18 mouse cellular contexts compared by ENCODE assay signal in the genomic region with DNA sequence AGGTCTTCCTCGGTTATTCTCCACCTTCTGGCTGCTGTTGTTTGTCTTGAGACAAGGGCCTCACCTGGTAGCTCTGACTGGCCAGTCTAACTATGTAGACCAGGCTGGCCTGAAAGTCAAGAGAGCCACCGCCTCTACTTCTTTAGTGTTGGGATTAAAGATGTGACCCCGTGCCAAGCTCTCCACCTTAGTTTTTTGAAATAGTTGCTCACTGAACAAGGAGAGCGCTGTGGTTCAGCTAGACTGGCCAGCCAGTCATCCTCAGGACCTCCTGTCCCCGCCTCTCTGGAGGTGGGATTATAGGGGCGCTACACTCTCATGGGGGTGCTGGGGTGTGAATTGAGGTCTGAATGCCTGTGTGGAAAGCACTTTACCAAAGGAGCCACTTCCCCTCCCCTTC.
"Had no signal": no experiment of that assay in that cellular context is flagged by ENCODE, and none has a peak within 500 bp of the region (broad histone marks: within the 10 kb centered on the region; RNA-seq: fewer than 3 reads in every experiment).

No protein-coding gene starts in this region.

- H3K9ac ChIP-seq: lung, embryonic 14.5 days; midbrain, embryonic 12.5 days; neural tube, embryonic 13.5 days; neural tube, embryonic 15.5 days had no signal

- ATAC-seq: midbrain, embryonic 16.5 days had no signal

- H3K9me3 ChIP-seq: midbrain, embryonic 10.5 days; midbrain, embryonic 12.5 days; neural tube, embryonic 13.5 days; neural tube, embryonic 15.5 days had no signal

- H3K36me3 ChIP-seq: midbrain, embryonic 10.5 days; midbrain, embryonic 12.5 days; neural tube, embryonic 13.5 days; neural tube, embryonic 15.5 days had no signal

- H3K4me3 ChIP-seq: midbrain, embryonic 10.5 days; midbrain, embryonic 12.5 days; myocyte; neural tube, embryonic 13.5 days; neural tube, embryonic 15.5 days had no signal

- H3K27ac ChIP-seq: midbrain, embryonic 10.5 days; midbrain, embryonic 12.5 days; neural tube, embryonic 13.5 days; neural tube, embryonic 15.5 days had no signal

- H3K27me3 ChIP-seq: neural tube, embryonic 13.5 days; neural tube, embryonic 15.5 days had no signal

- H3K4me2 ChIP-seq: lung, embryonic 14.5 days; midbrain, embryonic 12.5 days; neural tube, embryonic 13.5 days; neural tube, embryonic 15.5 days had no signal

- DNase-seq: lung, embryonic 14.5 days; lung, postnatal 10 days; lung, postnatal 4 days; midbrain, embryonic 14.5 days; retina, postnatal 1 day; right cerebral cortex, adult 18-20 months; right cerebral cortex, postnatal 25 days; right cerebral cortex, postnatal 4 days; spleen, adult 18-20 months; thymus, adult 18-20 months; thymus, postnatal 14 days; thymus, postnatal 36 days had no signal
